Mouse (Mus musculus): ENCODE results near the gene Plekha7.

The Plekha7 gene

GRCm38 (mm10) chr7:116252470-116252869 lies 55.7 kb downstream of the Plekha7 start:
- DNase-seq (ENCODE audit: extremely low read depth, insufficient read length, low spot score): no peak

GRCm38 (mm10) chr7:116251516-116251915 lies 56.7 kb downstream of the Plekha7 start:
- DNase-seq (ENCODE audit: extremely low read depth, insufficient read length, low spot score): no peak

GRCm38 (mm10) chr7:116248536-116248935 lies 59.6 kb downstream of the Plekha7 start:
- no peak for DNase-seq (ENCODE audit: extremely low read depth, insufficient read length, low spot score)

GRCm38 (mm10) chr7:116247377-116247729 lies 60.8 kb downstream of the Plekha7 start:
- DNase-seq (ENCODE audit: extremely low read depth, insufficient read length, low spot score): no peak

GRCm38 (mm10) chr7:116246696-116247376 lies 61.3 kb downstream of the Plekha7 start:
- no peak for DNase-seq (ENCODE audit: extremely low read depth, insufficient read length, low spot score)

GRCm38 (mm10) chr7:116245815-116246695 lies 62.1 kb downstream of the Plekha7 start:
- DNase-seq (ENCODE audit: extremely low read depth, insufficient read length, low spot score): no peak

- DNase-seq (ENCODE audit: extremely low read depth, insufficient read length, low spot score): no peak
Observed at GRCm38 (mm10) chr7:116244302-116245165, 63.6 kb downstream of the Plekha7 start.

GRCm38 (mm10) chr7:116242810-116243209 lies 65.4 kb downstream of the Plekha7 start:
- no peak for DNase-seq (ENCODE audit: extremely low read depth, insufficient read length, low spot score)

- no peak for DNase-seq (ENCODE audit: extremely low read depth, insufficient read length, low spot score)
Observed at GRCm38 (mm10) chr7:116241601-116242000, 66.6 kb downstream of the Plekha7 start.

GRCm38 (mm10) chr7:116240791-116241474 lies 67.2 kb downstream of the Plekha7 start:
- DNase-seq (ENCODE audit: extremely low read depth, insufficient read length, low spot score): no peak

GRCm38 (mm10) chr7:116240353-116240752 lies 67.8 kb downstream of the Plekha7 start:
- no peak for DNase-seq (ENCODE audit: extremely low read depth, insufficient read length, low spot score)

GRCm38 (mm10) chr7:116238320-116238719 lies 69.9 kb downstream of the Plekha7 start:
- no peak for DNase-seq (ENCODE audit: extremely low read depth, insufficient read length, low spot score)

- peak; percentile 11 for DNase-seq (ENCODE audit: extremely low read depth, insufficient read length, low spot score)
Observed at GRCm38 (mm10) chr7:116237157-116237981, 70.8 kb downstream of the Plekha7 start.

GRCm38 (mm10) chr7:116236608-116237007 lies 71.6 kb downstream of the Plekha7 start:
- no peak for DNase-seq (ENCODE audit: extremely low read depth, insufficient read length, low spot score)

- no peak for DNase-seq (ENCODE audit: extremely low read depth, insufficient read length, low spot score)
Observed at GRCm38 (mm10) chr7:116234287-116234806, 73.8 kb downstream of the Plekha7 start.

GRCm38 (mm10) chr7:116230811-116231609 lies 77.2 kb downstream of the Plekha7 start:
- no peak for DNase-seq (ENCODE audit: extremely low read depth, insufficient read length, low spot score)

- DNase-seq (ENCODE audit: extremely low read depth, insufficient read length, low spot score): no peak
Observed at GRCm38 (mm10) chr7:116226877-116227282, 81.3 kb downstream of the Plekha7 start.

GRCm38 (mm10) chr7:116226316-116226715 lies 81.9 kb downstream of the Plekha7 start:
- no peak for DNase-seq (ENCODE audit: extremely low read depth, insufficient read length, low spot score)

GRCm38 (mm10) chr7:116224543-116224942 lies 83.6 kb downstream of the Plekha7 start:
- DNase-seq (ENCODE audit: extremely low read depth, insufficient read length, low spot score): no peak
